Mouse (Mus musculus): ENCODE measurements around the gene Mllt6. TPM values are rescaled to one million over a fixed set of nuclear protein-coding genes. Genes with fewer than 3 reads are reported as not detected.
"Not testable (repeated sequence)": the region's sequence is repeated elsewhere in the genome, so short reads cannot be mapped to it uniquely, and the experiment has no call there.

Mllt6 gene
- polyA plus RNA-seq, 1 experiment from 2014 or later: 2.3 TPM

- H3K27me3 ChIP-seq: peaks cover 80% of the 10 kb centered on the region
- peak overlapping the region; percentile 70 for H3K9ac ChIP-seq
- H3K9me3 ChIP-seq (replicated peaks): no peaks in the 10 kb centered on the region
- H3K4me2 ChIP-seq: peak overlapping the region; percentile 97
- peaks cover 30% of the 10 kb centered on the region for H3K4me1 ChIP-seq (replicated peaks)
- H3K27ac ChIP-seq: no peak overlapping the region
- peak overlapping the region; percentile 73 for H3K4me3 ChIP-seq
- no peaks in the 10 kb centered on the region for H3K36me3 ChIP-seq
- WGBS: under 1% methylated on average over 105 of the region's 106 CpGs
- ATAC-seq (replicated peaks; ENCODE audit: insufficient number of reproducible peaks, insufficient read depth, low FRiP score, low read depth): peak; percentile 28; the same call in 1 of the 2 replicates
These were observed 34.4 kb upstream of the Mllt6 start for GRCm38 (mm10) chr11:97628568-97629518.

- WGBS: under 1% methylated on average over 41 of the region's 47 CpGs
- ATAC-seq (replicated peaks; ENCODE audit: insufficient number of reproducible peaks, insufficient read depth, low FRiP score, low read depth): peak; percentile 92
- Histone ChIP-seq H3K9ac (peak within 1 kb of the TSS; percentile 70), H3K9me3 (replicated peaks) (no peaks in the 10 kb centered on the region), H3K4me3 (peak within 1 kb of the TSS; percentile 73), H3K4me1 (replicated peaks) (peaks cover 30% of the 10 kb centered on the region), H3K4me2 (peak within 1 kb of the TSS; percentile 97), H3K27me3 (peaks cover 73% of the 10 kb centered on the region), H3K36me3 (no peaks in the 10 kb centered on the region), H3K27ac (no peak within 1 kb of the TSS)
These were observed 33.6 kb upstream of the Mllt6 start, which contains the start of gene Epop for GRCm38 (mm10) chr11:97629576-97629975. Gene Epop, minus strand, starts transcription at chr11:97629702.

- no peak overlapping the region for H3K4me3 ChIP-seq
- H3K9me3 ChIP-seq (replicated peaks): no peaks in the 10 kb centered on the region
- no peak overlapping the region for H3K4me2 ChIP-seq
- WGBS: 33% methylated on average over 2 of the region's 2 CpGs
- ATAC-seq (replicated peaks; ENCODE audit: insufficient number of reproducible peaks, insufficient read depth, low FRiP score, low read depth): no peak
- no peak overlapping the region for H3K27ac ChIP-seq
- peaks cover 30% of the 10 kb centered on the region for H3K4me1 ChIP-seq (replicated peaks)
- H3K27me3 ChIP-seq: peaks cover 58% of the 10 kb centered on the region
- no peak overlapping the region for H3K9ac ChIP-seq
- H3K36me3 ChIP-seq: no peaks in the 10 kb centered on the region
These were observed 32.2 kb upstream of the Mllt6 start for GRCm38 (mm10) chr11:97631046-97631445.

- Histone ChIP-seq H3K4me1 (replicated peaks) (peaks cover 30% of the 10 kb centered on the region), H3K36me3 (no peaks in the 10 kb centered on the region), H3K9me3 (replicated peaks) (no peaks in the 10 kb centered on the region), H3K27ac (no peak overlapping the region), H3K4me2 (no peak overlapping the region), H3K4me3 (no peak overlapping the region), H3K27me3 (peaks cover 54% of the 10 kb centered on the region), H3K9ac (no peak overlapping the region)
- WGBS: 10% methylated on average over 5 of the region's 5 CpGs
- ATAC-seq (replicated peaks; ENCODE audit: insufficient number of reproducible peaks, insufficient read depth, low FRiP score, low read depth): no peak
These were observed 31.7 kb upstream of the Mllt6 start for GRCm38 (mm10) chr11:97631500-97631899.

GRCm38 (mm10) chr11:97631938-97632337 lies 31.3 kb upstream of the Mllt6 start:
- 0 out of 2 replicates have a peak, but pooled peaks have one; percentile 23 for ATAC-seq (replicated peaks; ENCODE audit: insufficient number of reproducible peaks, insufficient read depth, low FRiP score, low read depth)
- Histone ChIP-seq H3K9me3 (replicated peaks) (no peaks in the 10 kb centered on the region), H3K9ac (no peak overlapping the region), H3K36me3 (no peaks in the 10 kb centered on the region), H3K27ac (no peak overlapping the region), H3K4me3 (no peak overlapping the region), H3K4me2 (no peak overlapping the region), H3K27me3 (peaks cover 49% of the 10 kb centered on the region), H3K4me1 (replicated peaks) (peaks cover 30% of the 10 kb centered on the region)
- 5% methylated on average over 12 of the region's 12 CpGs for WGBS

GRCm38 (mm10) chr11:97632440-97632839 lies 30.8 kb upstream of the Mllt6 start:
- H3K4me2 ChIP-seq; H3K27ac ChIP-seq; H3K36me3 ChIP-seq; H3K4me3 ChIP-seq; H3K9ac ChIP-seq; H3K9me3 ChIP-seq (replicated peaks); ATAC-seq (replicated peaks; ENCODE audit: insufficient number of reproducible peaks, insufficient read depth, low FRiP score, low read depth): not testable (repeated sequence)
- Histone ChIP-seq H3K4me1 (replicated peaks) (peaks cover 30% of the 10 kb centered on the region), H3K27me3 (peaks cover 44% of the 10 kb centered on the region)
- 83% methylated on average over 4 of the region's 4 CpGs for WGBS

- 0 out of 2 replicates have a peak, but pooled peaks cover 3% of the 10 kb centered on the region for H3K4me1 ChIP-seq (replicated peaks)
- H3K27ac ChIP-seq: no peak overlapping the region
- 66% methylated on average over 11 of the region's 11 CpGs for WGBS
- no peak overlapping the region for H3K9ac ChIP-seq
- no peaks in the 10 kb centered on the region for H3K9me3 ChIP-seq (replicated peaks)
- H3K27me3 ChIP-seq: peaks cover 17% of the 10 kb centered on the region
- H3K36me3 ChIP-seq: no peaks in the 10 kb centered on the region
- H3K4me2 ChIP-seq: no peak overlapping the region
- ATAC-seq (replicated peaks; ENCODE audit: insufficient number of reproducible peaks, insufficient read depth, low FRiP score, low read depth): no peak
- no peak overlapping the region for H3K4me3 ChIP-seq
These were observed 27.7 kb upstream of the Mllt6 start for GRCm38 (mm10) chr11:97635468-97636019.

- Histone ChIP-seq H3K27me3 (0 out of 2 replicates have a peak, but pooled peaks cover 2% of the 10 kb centered on the region), H3K9ac (no peak overlapping the region), H3K4me2 (no peak overlapping the region), H3K4me3 (no peak overlapping the region), H3K9me3 (replicated peaks) (no peaks in the 10 kb centered on the region), H3K27ac (no peak overlapping the region), H3K4me1 (replicated peaks) (no peaks in the 10 kb centered on the region), H3K36me3 (no peaks in the 10 kb centered on the region)
- no peak for ATAC-seq (replicated peaks; ENCODE audit: insufficient number of reproducible peaks, insufficient read depth, low FRiP score, low read depth)
- WGBS: 36% methylated on average over 8 of the region's 8 CpGs
These were observed 21.5 kb upstream of the Mllt6 start for GRCm38 (mm10) chr11:97641668-97642067.

GRCm38 (mm10) chr11:97642746-97643145 lies 20.5 kb upstream of the Mllt6 start:
- no peak for ATAC-seq (replicated peaks; ENCODE audit: insufficient number of reproducible peaks, insufficient read depth, low FRiP score, low read depth)
- H3K4me2 ChIP-seq: no peak overlapping the region

GRCm38 (mm10) chr11:97643380-97644055 lies 19.7 kb upstream of the Mllt6 start:
- no peaks in the 10 kb centered on the region for H3K36me3 ChIP-seq
- ATAC-seq (replicated peaks; ENCODE audit: insufficient number of reproducible peaks, insufficient read depth, low FRiP score, low read depth): no peak
- no peak overlapping the region for H3K9ac ChIP-seq
- no peaks in the 10 kb centered on the region for H3K9me3 ChIP-seq (replicated peaks)
- no peak overlapping the region for H3K4me3 ChIP-seq
- WGBS: 62% methylated on average over 8 of the region's 8 CpGs
- no peak overlapping the region for H3K4me2 ChIP-seq
- no peaks in the 10 kb centered on the region for H3K27me3 ChIP-seq
- H3K4me1 ChIP-seq (replicated peaks): no peaks in the 10 kb centered on the region
- H3K27ac ChIP-seq: no peak overlapping the region

More at GRCm38 (mm10) chr11:97642746-97643145, 20.5 kb upstream of the Mllt6 start:
- 45% methylated on average over 2 of the region's 2 CpGs for WGBS
- Histone ChIP-seq H3K27me3 (0 out of 2 replicates have a peak, but pooled peaks cover 2% of the 10 kb centered on the region), H3K9me3 (replicated peaks) (no peaks in the 10 kb centered on the region), H3K4me1 (replicated peaks) (no peaks in the 10 kb centered on the region), H3K36me3 (no peaks in the 10 kb centered on the region), H3K9ac (no peak overlapping the region), H3K4me3 (no peak overlapping the region), H3K27ac (no peak overlapping the region)

- WGBS: 5% methylated on average over 6 of the region's 6 CpGs
- no peak for ATAC-seq (replicated peaks; ENCODE audit: insufficient number of reproducible peaks, insufficient read depth, low FRiP score, low read depth)
These were observed 18.4 kb upstream of the Mllt6 start for GRCm38 (mm10) chr11:97644834-97645233.

More at GRCm38 (mm10) chr11:97644834-97645233, 18.4 kb upstream of the Mllt6 start:
- Histone ChIP-seq H3K4me1 (replicated peaks) (no peaks in the 10 kb centered on the region), H3K27ac (no peak overlapping the region), H3K9me3 (replicated peaks) (no peaks in the 10 kb centered on the region), H3K4me3 (no peak overlapping the region), H3K27me3 (no peaks in the 10 kb centered on the region), H3K9ac (no peak overlapping the region), H3K36me3 (no peaks in the 10 kb centered on the region), H3K4me2 (no peak overlapping the region)

All from heart, embryonic 15.5 days (tissue).